Mouse (Mus musculus): ENCODE measurements at regions not wholly inside any gene's neighbourhood (a gene's known extent, or its start where the extent isn't known, plus 50 kb on each side); places are given as distances from the start of the nearest gene placed in this dataset.

GRCm38 (mm10) chr2:79523441-79523840 lies 66.9 kb upstream of the Cerkl start:
- Histone ChIP-seq H3K4me1 (ENCODE audit: control insufficient read depth, insufficient read depth, low read length) (peaks cover 2% of the 10 kb centered on the region; the same call in 1 of the 2 replicates), H3K36me3 (ENCODE audit: control insufficient read depth, insufficient read depth, low read length) (no peaks in the 10 kb centered on the region), H3K4me3 (ENCODE audit: control insufficient read depth, low read depth, low read length) (no peak overlapping the region), H3K27me3 (ENCODE audit: control insufficient read depth, insufficient read depth, low read length) (no peaks in the 10 kb centered on the region), H3K27ac (ENCODE audit: control insufficient read depth, insufficient read depth, low read depth, low read length) (no peak overlapping the region)
- no peak for TF ChIP-seq CTCF (IDR thresholded peaks at IDR 0.05; ENCODE audit: control insufficient read depth, insufficient read depth, insufficient replicate concordance, low read depth, low read length)
- TF ChIP-seq POLR2A (IDR thresholded peaks at IDR 0.05; ENCODE audit: control insufficient read depth, low read depth, low read length), result no peak

GRCm38 (mm10) chr2:79527529-79527928 lies 70.9 kb upstream of the Cerkl start:
- peaks cover 2% of the 10 kb centered on the region for H3K4me1 ChIP-seq (ENCODE audit: control insufficient read depth, insufficient read depth, low read length)
- H3K27ac ChIP-seq (ENCODE audit: control insufficient read depth, insufficient read depth, low read depth, low read length), result no peak overlapping the region
- TF ChIP-seq POLR2A (IDR thresholded peaks at IDR 0.05; ENCODE audit: control insufficient read depth, low read depth, low read length) (no peak), CTCF (IDR thresholded peaks at IDR 0.05; ENCODE audit: control insufficient read depth, insufficient read depth, insufficient replicate concordance, low read depth, low read length) (no peak)
- H3K4me3 ChIP-seq (ENCODE audit: control insufficient read depth, low read depth, low read length), result no peak overlapping the region
- no peaks in the 10 kb centered on the region for H3K27me3 ChIP-seq (ENCODE audit: control insufficient read depth, insufficient read depth, low read length)
- H3K36me3 ChIP-seq (ENCODE audit: control insufficient read depth, insufficient read depth, low read length), result no peaks in the 10 kb centered on the region

GRCm38 (mm10) chr2:79528347-79528990 lies 71.9 kb upstream of the Cerkl start:
- Histone ChIP-seq H3K27me3 (ENCODE audit: control insufficient read depth, insufficient read depth, low read length) (no peaks in the 10 kb centered on the region), H3K4me3 (ENCODE audit: control insufficient read depth, low read depth, low read length) (no peak overlapping the region), H3K4me1 (ENCODE audit: control insufficient read depth, insufficient read depth, low read length) (peaks cover 2% of the 10 kb centered on the region), H3K27ac (ENCODE audit: control insufficient read depth, insufficient read depth, low read depth, low read length) (no peak overlapping the region), H3K36me3 (ENCODE audit: control insufficient read depth, insufficient read depth, low read length) (no peaks in the 10 kb centered on the region)
- TF ChIP-seq POLR2A (IDR thresholded peaks at IDR 0.05; ENCODE audit: control insufficient read depth, low read depth, low read length), result no peak
- TF ChIP-seq CTCF (IDR thresholded peaks at IDR 0.05; ENCODE audit: control insufficient read depth, insufficient read depth, insufficient replicate concordance, low read depth, low read length), result no peak

- Histone ChIP-seq H3K27ac (ENCODE audit: control insufficient read depth, insufficient read depth, low read depth, low read length) (no peak overlapping the region), H3K4me3 (ENCODE audit: control insufficient read depth, low read depth, low read length) (no peak overlapping the region), H3K27me3 (ENCODE audit: control insufficient read depth, insufficient read depth, low read length) (no peaks in the 10 kb centered on the region), H3K4me1 (ENCODE audit: control insufficient read depth, insufficient read depth, low read length) (peaks cover 2% of the 10 kb centered on the region), H3K36me3 (ENCODE audit: control insufficient read depth, insufficient read depth, low read length) (no peaks in the 10 kb centered on the region)
- no peak for TF ChIP-seq CTCF (IDR thresholded peaks at IDR 0.05; ENCODE audit: control insufficient read depth, insufficient read depth, insufficient replicate concordance, low read depth, low read length)
- no peak for TF ChIP-seq POLR2A (IDR thresholded peaks at IDR 0.05; ENCODE audit: control insufficient read depth, low read depth, low read length)
Observed at GRCm38 (mm10) chr2:79529185-79529584, 72.6 kb upstream of the Cerkl start.

- H3K27me3 ChIP-seq (ENCODE audit: control insufficient read depth, insufficient read depth, low read length), result no peaks in the 10 kb centered on the region
- TF ChIP-seq CTCF (IDR thresholded peaks at IDR 0.05; ENCODE audit: control insufficient read depth, insufficient read depth, insufficient replicate concordance, low read depth, low read length), result no peak
- TF ChIP-seq POLR2A (IDR thresholded peaks at IDR 0.05; ENCODE audit: control insufficient read depth, low read depth, low read length), result no peak
- peaks cover 2% of the 10 kb centered on the region for H3K4me1 ChIP-seq (ENCODE audit: control insufficient read depth, insufficient read depth, low read length)
- H3K27ac ChIP-seq (ENCODE audit: control insufficient read depth, insufficient read depth, low read depth, low read length), result no peak overlapping the region
- H3K4me3 ChIP-seq (ENCODE audit: control insufficient read depth, low read depth, low read length), result no peak overlapping the region
- H3K36me3 ChIP-seq (ENCODE audit: control insufficient read depth, insufficient read depth, low read length), result no peaks in the 10 kb centered on the region
Observed at GRCm38 (mm10) chr2:79532610-79533160, 76.1 kb upstream of the Cerkl start.

- H3K27me3 ChIP-seq (ENCODE audit: control insufficient read depth, insufficient read depth, low read length), result no peaks in the 10 kb centered on the region
- no peak overlapping the region for H3K4me3 ChIP-seq (ENCODE audit: control insufficient read depth, low read depth, low read length)
- TF ChIP-seq CTCF (IDR thresholded peaks at IDR 0.05; ENCODE audit: control insufficient read depth, insufficient read depth, insufficient replicate concordance, low read depth, low read length) (no peak), POLR2A (IDR thresholded peaks at IDR 0.05; ENCODE audit: control insufficient read depth, low read depth, low read length) (no peak)
- H3K27ac ChIP-seq (ENCODE audit: control insufficient read depth, insufficient read depth, low read depth, low read length), result no peak overlapping the region
- no peaks in the 10 kb centered on the region for H3K36me3 ChIP-seq (ENCODE audit: control insufficient read depth, insufficient read depth, low read length)
- H3K4me1 ChIP-seq (ENCODE audit: control insufficient read depth, insufficient read depth, low read length), result no peaks in the 10 kb centered on the region
Observed at GRCm38 (mm10) chr2:79537126-79537875, 80.7 kb upstream of the Cerkl start.

GRCm38 (mm10) chr2:79540384-79540783 lies 83.8 kb upstream of the Cerkl start:
- Histone ChIP-seq H3K27ac (ENCODE audit: control insufficient read depth, insufficient read depth, low read depth, low read length) (no peak overlapping the region), H3K36me3 (ENCODE audit: control insufficient read depth, insufficient read depth, low read length) (no peaks in the 10 kb centered on the region), H3K4me1 (ENCODE audit: control insufficient read depth, insufficient read depth, low read length) (no peaks in the 10 kb centered on the region), H3K4me3 (ENCODE audit: control insufficient read depth, low read depth, low read length) (no peak overlapping the region), H3K27me3 (ENCODE audit: control insufficient read depth, insufficient read depth, low read length) (no peaks in the 10 kb centered on the region)
- TF ChIP-seq CTCF (IDR thresholded peaks at IDR 0.05; ENCODE audit: control insufficient read depth, insufficient read depth, insufficient replicate concordance, low read depth, low read length) (no peak), POLR2A (IDR thresholded peaks at IDR 0.05; ENCODE audit: control insufficient read depth, low read depth, low read length) (no peak)

Data from testis, adult 2 months (tissue).